Mouse (Mus musculus): ENCODE results near the gene Cyb5d1. TPM values are rescaled to one million over a fixed set of nuclear protein-coding genes. Genes with fewer than 3 reads are reported as not detected.

Cyb5d1 gene
- polyA plus RNA-seq, 2 experiments = 22.3 to 32.7 TPM

- ATAC-seq (ENCODE audit: low FRiP score, low read depth) = no peak
- H3K36me3 ChIP-seq (ENCODE audit: control insufficient read depth, insufficient read depth, low read length) = peaks cover 92% of the 10 kb centered on the region
- H3K9me3 ChIP-seq (ENCODE audit: control insufficient read depth, low read length) = no peaks in the 10 kb centered on the region
- DNase-seq (ENCODE audit: low spot score) = no peak
- no peaks in the 10 kb centered on the region for H3K27me3 ChIP-seq (ENCODE audit: control insufficient read depth, insufficient read depth, low read length)
- H3K9ac ChIP-seq (ENCODE audit: low read depth, low read length, severe bottlenecking) = no peak overlapping the region
- no peak for TF ChIP-seq POLR2A (IDR thresholded peaks at IDR 0.05; ENCODE audit: borderline replicate concordance, extremely low read depth, insufficient read depth, insufficient read length)
- H3K27ac ChIP-seq (replicated peaks; ENCODE audit: low read depth, low read length) = no peak overlapping the region
- no peak overlapping the region for H3K4me3 ChIP-seq (replicated peaks; ENCODE audit: low read length)
- H3K4me2 ChIP-seq (replicated peaks; ENCODE audit: low read depth, low read length, severe bottlenecking) = no peak overlapping the region
- H3K4me1 ChIP-seq (ENCODE audit: control insufficient read depth, insufficient read depth, low read length) = peaks cover 10% of the 10 kb centered on the region
- 90% methylated on average over 34 of the region's 38 CpGs for WGBS
Observed at GRCm38 (mm10) chr11:69403691-69404594, 8.5 kb upstream of the Cyb5d1 start.

DNA sequence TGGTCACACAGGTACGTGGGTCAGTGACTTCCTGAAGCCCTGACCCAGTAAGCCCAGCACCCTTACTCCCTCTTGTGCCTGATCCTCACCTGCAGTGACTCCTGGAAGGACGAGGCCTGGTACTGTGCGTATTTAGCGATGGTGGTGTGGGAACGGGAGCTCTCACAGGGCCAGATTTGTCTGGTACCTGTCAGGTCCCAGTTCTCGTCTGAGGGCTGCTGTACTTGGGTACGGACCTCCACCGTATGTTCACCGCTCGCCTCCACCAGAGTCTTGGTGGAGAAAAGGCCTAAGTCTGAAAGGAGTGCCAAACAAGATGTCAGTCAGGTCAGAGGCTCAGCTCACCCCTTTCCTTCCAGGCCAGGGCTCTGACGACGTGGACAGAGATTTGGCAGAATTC is 6.6 kb upstream of the Cyb5d1 start:
- Histone ChIP-seq H3K4me3 (replicated peaks; ENCODE audit: low read length) (no peak overlapping the region), H3K4me2 (replicated peaks; ENCODE audit: low read depth, low read length, severe bottlenecking) (no peak overlapping the region), H3K36me3 (ENCODE audit: control insufficient read depth, insufficient read depth, low read length) (peaks cover 85% of the 10 kb centered on the region), H3K9me3 (ENCODE audit: control insufficient read depth, low read length) (no peaks in the 10 kb centered on the region), H3K4me1 (ENCODE audit: control insufficient read depth, insufficient read depth, low read length) (peaks cover 20% of the 10 kb centered on the region), H3K27ac (replicated peaks; ENCODE audit: low read depth, low read length) (no peak overlapping the region), H3K27me3 (ENCODE audit: control insufficient read depth, insufficient read depth, low read length) (no peaks in the 10 kb centered on the region), H3K9ac (ENCODE audit: low read depth, low read length, severe bottlenecking) (no peak overlapping the region)
- no peak for TF ChIP-seq POLR2A (IDR thresholded peaks at IDR 0.05; ENCODE audit: borderline replicate concordance, extremely low read depth, insufficient read depth, insufficient read length)
- DNase-seq (ENCODE audit: low spot score) (no peak), ATAC-seq (ENCODE audit: low FRiP score, low read depth) (no peak)
- 87% methylated on average over 12 of the region's 12 CpGs for WGBS

- peaks cover 77% of the 10 kb centered on the region for H3K36me3 ChIP-seq (ENCODE audit: control insufficient read depth, insufficient read depth, low read length)
- ATAC-seq (ENCODE audit: low FRiP score, low read depth) (peak; percentile 54), DNase-seq (ENCODE audit: low spot score) (peak; percentile 96)
- peaks cover 27% of the 10 kb centered on the region for H3K4me1 ChIP-seq (ENCODE audit: control insufficient read depth, insufficient read depth, low read length)
- no peaks in the 10 kb centered on the region for H3K9me3 ChIP-seq (ENCODE audit: control insufficient read depth, low read length)
- no peak overlapping the region for H3K4me2 ChIP-seq (replicated peaks; ENCODE audit: low read depth, low read length, severe bottlenecking)
- H3K4me3 ChIP-seq (replicated peaks; ENCODE audit: low read length) = no peak overlapping the region
- H3K27ac ChIP-seq (replicated peaks; ENCODE audit: low read depth, low read length) = no peak overlapping the region
- no peak for TF ChIP-seq POLR2A (IDR thresholded peaks at IDR 0.05; ENCODE audit: borderline replicate concordance, extremely low read depth, insufficient read depth, insufficient read length)
- no peaks in the 10 kb centered on the region for H3K27me3 ChIP-seq (ENCODE audit: control insufficient read depth, insufficient read depth, low read length)
- no peak overlapping the region for H3K9ac ChIP-seq (ENCODE audit: low read depth, low read length, severe bottlenecking)
- 17% methylated on average over 22 of the region's 22 CpGs for WGBS
Observed at GRCm38 (mm10) chr11:69401210-69401637, 5.8 kb upstream of the Cyb5d1 start.

DNA sequence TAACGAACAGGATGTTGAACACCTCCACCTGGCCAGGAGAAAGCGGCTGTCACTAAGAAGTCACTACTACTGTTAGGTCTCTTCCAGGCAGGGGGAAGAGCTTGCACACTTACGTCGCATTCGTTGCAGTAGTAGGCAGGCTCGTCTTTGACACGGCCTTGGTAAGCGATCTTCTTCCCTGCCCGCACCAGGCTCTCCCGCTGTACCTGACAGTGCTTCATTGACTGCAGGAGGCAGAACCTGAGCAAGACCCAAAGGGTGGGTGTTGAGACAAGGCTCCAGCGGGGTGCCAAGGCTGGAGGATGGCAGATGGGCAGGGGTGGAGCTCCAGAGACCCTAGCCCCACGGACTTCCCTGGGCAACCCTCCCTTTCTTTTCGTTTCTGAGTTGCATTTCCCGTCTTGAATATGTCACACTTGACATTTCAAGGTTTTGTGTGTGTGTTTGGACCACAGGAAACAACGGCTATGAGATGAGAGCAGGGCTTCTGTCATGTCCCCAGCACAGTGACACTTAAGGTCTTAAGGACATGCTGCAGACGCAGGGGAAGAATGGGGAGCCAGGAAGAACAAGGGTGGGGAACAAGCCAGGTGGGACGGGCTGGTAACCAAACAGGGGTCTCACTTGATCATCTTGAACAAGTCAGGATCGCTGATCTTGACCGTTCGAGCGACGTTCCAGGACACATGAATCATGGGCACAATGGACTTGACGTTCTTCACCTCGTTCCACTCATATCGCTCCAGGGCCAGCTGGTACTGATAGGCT is 4.8 kb upstream of the Cyb5d1 start:
- Histone ChIP-seq H3K4me3 (replicated peaks; ENCODE audit: low read length) (no peak overlapping the region), H3K27me3 (ENCODE audit: control insufficient read depth, insufficient read depth, low read length) (no peaks in the 10 kb centered on the region), H3K4me2 (replicated peaks; ENCODE audit: low read depth, low read length, severe bottlenecking) (no peak overlapping the region), H3K4me1 (ENCODE audit: control insufficient read depth, insufficient read depth, low read length) (peaks cover 28% of the 10 kb centered on the region), H3K27ac (replicated peaks; ENCODE audit: low read depth, low read length) (no peak overlapping the region), H3K9ac (ENCODE audit: low read depth, low read length, severe bottlenecking) (no peak overlapping the region), H3K36me3 (ENCODE audit: control insufficient read depth, insufficient read depth, low read length) (peaks cover 68% of the 10 kb centered on the region), H3K9me3 (ENCODE audit: control insufficient read depth, low read length) (no peaks in the 10 kb centered on the region)
- no peak for DNase-seq (ENCODE audit: low spot score)
- no peak for TF ChIP-seq POLR2A (IDR thresholded peaks at IDR 0.05; ENCODE audit: borderline replicate concordance, extremely low read depth, insufficient read depth, insufficient read length)
- WGBS = 76% methylated on average over 25 of the region's 25 CpGs
- ATAC-seq (ENCODE audit: low FRiP score, low read depth) = no peak
